Mouse (Mus musculus) olfactory bulb, adult 2 months (tissue): ENCODE measurements around the gene Peak1. TPM values are rescaled to one million over a fixed set of nuclear protein-coding genes. Genes with fewer than 3 reads are reported as not detected.

Experiments
- H3K27ac ChIP-seq: fragments of 200-500 bp; 2 replicates; pipeline ENCODE4 v1.5.1; 2012; ENCODE audit warnings: low read depth, low read length; ENCODE audit not compliant: insufficient read depth
- H3K4me1 ChIP-seq: fragments of 200-500 bp; 2 replicates; pipeline ENCODE4 v1.6.1; 2012; ENCODE audit warnings: low read length; ENCODE audit not compliant: control insufficient read depth, insufficient read depth
- H3K4me3 ChIP-seq: fragments of 200-500 bp; 2 replicates; pipeline ENCODE4 v1.5.1; 2012; ENCODE audit warnings: mild to moderate bottlenecking, low read depth, low read length, moderate library complexity; ENCODE audit not compliant: insufficient read depth
- CTCF ChIP-seq: fragments of 200-500 bp; IDR thresholded peaks from 2 replicates; pipeline ENCODE4 v1.5.1; 2012; ENCODE audit warnings: low read depth, mild to moderate bottlenecking, low read length, moderate library complexity; ENCODE audit not compliant: insufficient read depth
- POLR2A ChIP-seq: fragments of 200-500 bp; IDR thresholded peaks from 2 replicates; pipeline ENCODE4 v1.6.1; 2012; ENCODE audit warnings: mild to moderate bottlenecking, low read depth, low read length, moderate library complexity; ENCODE audit not compliant: insufficient read depth
- WGBS: fragments of 180-500 bp; shearing (Covaris S2); methylation state at CpG from one replicate; pipeline ENCODE4 v1.1.7; 2018; 5-methylcytosine and 5-hydroxymethylcytosine counted together
- polyA plus RNA-seq: library from polyadenylated mRNA; stranded (reverse); fragments of >200 nt; gene quantifications from 2 replicates; pipeline ENCODE4 v1.2.4, GENCODE M21; 2012; ENCODE audit warnings: low replicate concordance; ENCODE audit not compliant: missing spikeins, insufficient read depth, insufficient read length

The Peak1 gene
- polyA plus RNA-seq, 1 experiment = not detected

- Histone ChIP-seq H3K4me1 (peaks cover 3% of the 10 kb centered on the region; the same call in 1 of the 2 replicates), H3K27ac (no peak overlapping the region), H3K4me3 (no peak overlapping the region)
- WGBS = 49% methylated on average over 14 of the region's 14 CpGs
- TF ChIP-seq CTCF = peak; percentile 88
- no peak for TF ChIP-seq POLR2A
Observed at GRCm38 (mm10) chr9:56200645-56201314, 217.1 kb downstream of the Peak1 start.

GRCm38 (mm10) chr9:56200200-56200599 is 217.7 kb downstream of the Peak1 start:
- H3K4me1 ChIP-seq = peaks cover 2% of the 10 kb centered on the region; the same call in 1 of the 2 replicates
- TF ChIP-seq POLR2A = no peak
- no peak for TF ChIP-seq CTCF
- no peak overlapping the region for H3K27ac ChIP-seq
- WGBS = 68% methylated on average over 2 of the region's 2 CpGs
- H3K4me3 ChIP-seq = no peak overlapping the region

GRCm38 (mm10) chr9:56196921-56197320 is 220.9 kb downstream of the Peak1 start:
- H3K4me1 ChIP-seq = no peaks in the 10 kb centered on the region
- no peak overlapping the region for H3K27ac ChIP-seq
- WGBS = 84% methylated on average over 4 of the region's 4 CpGs
- TF ChIP-seq POLR2A (no peak), CTCF (no peak)
- no peak overlapping the region for H3K4me3 ChIP-seq

GRCm38 (mm10) chr9:56195193-56195592 is 222.7 kb downstream of the Peak1 start:
- no peak overlapping the region for H3K4me3 ChIP-seq
- H3K27ac ChIP-seq = no peak overlapping the region
- H3K4me1 ChIP-seq = no peaks in the 10 kb centered on the region
- TF ChIP-seq CTCF = no peak
- no peak for TF ChIP-seq POLR2A
- WGBS = 59% methylated on average over 3 of the region's 3 CpGs

GRCm38 (mm10) chr9:56191498-56192455 is 226.1 kb downstream of the Peak1 start:
- no peaks in the 10 kb centered on the region for H3K4me1 ChIP-seq
- H3K27ac ChIP-seq = no peak overlapping the region
- TF ChIP-seq CTCF (no peak), POLR2A (no peak)
- H3K4me3 ChIP-seq = no peak overlapping the region
- 77% methylated on average over 11 of the region's 11 CpGs for WGBS

GRCm38 (mm10) chr9:56180118-56180781 is 237.6 kb downstream of the Peak1 start:
- 31% methylated on average over 8 of the region's 8 CpGs for WGBS

GRCm38 (mm10) chr9:56179416-56180117 is 238.3 kb downstream of the Peak1 start:
- H3K27ac ChIP-seq = no peak overlapping the region
- no peak overlapping the region for H3K4me3 ChIP-seq
- H3K4me1 ChIP-seq = no peaks in the 10 kb centered on the region
- no peak for TF ChIP-seq CTCF
- no peak for TF ChIP-seq POLR2A
- 84% methylated on average over 6 of the region's 6 CpGs for WGBS

More at GRCm38 (mm10) chr9:56180118-56180781, 237.6 kb downstream of the Peak1 start:
- H3K4me3 ChIP-seq = no peak overlapping the region
- no peak overlapping the region for H3K27ac ChIP-seq
- no peaks in the 10 kb centered on the region for H3K4me1 ChIP-seq
- TF ChIP-seq CTCF (no peak), POLR2A (no peak)

- H3K27ac ChIP-seq = no peak overlapping the region
- WGBS = 71% methylated on average over 4 of the region's 4 CpGs
- no peaks in the 10 kb centered on the region for H3K4me1 ChIP-seq
- TF ChIP-seq CTCF (no peak), POLR2A (no peak)
- no peak overlapping the region for H3K4me3 ChIP-seq
Observed at GRCm38 (mm10) chr9:56177354-56177753, 240.5 kb downstream of the Peak1 start.
